In genomic region chr8:88619513-88619912, GRCm38 (mm10) we compare ENCODE assay signal across 13 mouse cellular contexts. TPM values are rescaled to one million over a fixed set of nuclear protein-coding genes. Genes with fewer than 3 reads are reported as not detected.
A peak's percentile ranks its signal among the peaks of the same experiment; 100 is the strongest.
DNase-seq lines count a peak whose midpoint lies in the region; TF ChIP-seq lines count a peak whose summit lies in the region.
"Had no signal": no experiment of that assay in that cellular context is flagged by ENCODE, and none has a peak within 500 bp of the region (broad histone marks: within the 10 kb centered on the region; RNA-seq: fewer than 3 reads in every experiment).

No protein-coding gene starts in this region.

- intact Hi-C loops in left cerebral cortex, adult 2 months (cut with DNase I), result no loop called here

- H3K27me3 ChIP-seq in E14TG2a.4 (ENCODE audit: insufficient read depth, low read length), result peaks cover 37% of the 10 kb centered on the region

- peak; percentile 46 for DNase-seq in adrenal gland, postnatal 14 days
- no peak for DNase-seq in adrenal gland, adult 18-20 months (ENCODE audit: low spot score in 2 of 2)
- DNase-seq in left cerebral cortex, adult 2 months (ENCODE audit: extremely low spot score in 1 of 2, low spot score in 2 of 2), result no peak
- no peak for DNase-seq in left cerebral cortex, adult 8-10 months (ENCODE audit: low spot score in 2 of 2)
- peak; percentile 44 for DNase-seq in lung, postnatal 14 days
- no peak for DNase-seq in ovary, adult 18-20 months (ENCODE audit: low spot score)
- no peak for DNase-seq in frontal cortex, postnatal 14 days (ENCODE audit: low spot score in 2 of 2)
- DNase-seq: cerebellum, adult 11 months; heart, adult 11 months had no signal

- no peak overlapping the region for H3K27ac ChIP-seq in left cerebral cortex, adult 2 months
- H3K27ac ChIP-seq: forebrain, embryonic 10.5 days; hindbrain, embryonic 12.5 days had no signal

- H3K4me1 ChIP-seq in E14TG2a.4 (replicated peaks; ENCODE audit: low read depth, low read length), result no peaks in the 10 kb centered on the region
- H3K4me1 ChIP-seq: hindbrain, embryonic 12.5 days had no signal

- H3K9me3 ChIP-seq in E14TG2a.4 (ENCODE audit: low read length), result no peaks in the 10 kb centered on the region
- H3K9me3 ChIP-seq: forebrain, embryonic 10.5 days; hindbrain, embryonic 12.5 days; megakaryocyte, embryonic 14.5 days had no signal

- H3K4me3 ChIP-seq in left cerebral cortex, adult 2 months, result no peak overlapping the region
- H3K4me3 ChIP-seq in E14TG2a.4 (replicated peaks; ENCODE audit: low read length), result no peak overlapping the region
- H3K4me3 ChIP-seq: forebrain, embryonic 10.5 days; hindbrain, embryonic 12.5 days had no signal

- TF ChIP-seq CTCF in left cerebral cortex, adult 2 months (IDR thresholded peaks at IDR 0.05), result peak; percentile 54
- TF ChIP-seq CTCF in E14TG2a.4 (conservative IDR thresholded peaks at IDR 0.05; ENCODE audit: low read length), result peak; percentile 49

- no peaks in the 10 kb centered on the region for H3K36me3 ChIP-seq in E14TG2a.4 (ENCODE audit: insufficient read depth, low read length)
- H3K36me3 ChIP-seq: forebrain, embryonic 10.5 days; hindbrain, embryonic 12.5 days had no signal

RNA-seq across cellular contexts. Expression of gene Snx20, which starts 16.4 kb away (rescaled TPM):
- total RNA-seq in adrenal gland, postnatal 14 days (2021), result 1.0 and 5.4 TPM in 2 replicates
- total RNA-seq in adrenal gland, adult 18-20 months (2021), result 1 to 10 TPM; 1.8 to 2.5 TPM
- 1 to 10 TPM in 1 of 2 experiments, under 1 TPM in 1; 0.98 to 1.6 TPM for total RNA-seq in left cerebral cortex, adult 2 months (2021)
- total RNA-seq in left cerebral cortex, adult 8-10 months (2022), result 1 to 10 TPM; 1.1 to 4.1 (median 2.3) TPM

RNA-seq across cellular contexts. Expression of gene Nod2, which starts 27.6 kb away (rescaled TPM):
- 0.64 and 0.78 TPM in 2 replicates for total RNA-seq in adrenal gland, postnatal 14 days (2021)
- total RNA-seq in adrenal gland, adult 18-20 months (2021), result 1 to 10 TPM in 1 of 2 experiments, under 1 TPM in 1; 0.60 to 1.6 TPM
- under 1 TPM; 0.27 to 0.65 TPM for total RNA-seq in left cerebral cortex, adult 2 months (2021)
- total RNA-seq in left cerebral cortex, adult 8-10 months (2022), result 1 to 10 TPM in 1 of 4 experiments, under 1 TPM in 3; 0.62 to 1.0 (median 0.84) TPM

Comparison
In these comparisons a context has a peak if more than half of its experiments do, and no peak if none do; other contexts are left out.
1. DNase-seq: peak in adrenal gland, postnatal 14 days (single experiment) and lung, postnatal 14 days (single experiment); none in adrenal gland, adult 18-20 months (0 of 2), left cerebral cortex, adult 2 months (0 of 2), left cerebral cortex, adult 8-10 months (0 of 2), ovary, adult 18-20 months (single experiment) and frontal cortex, postnatal 14 days (0 of 2).